In the genomic region with DNA sequence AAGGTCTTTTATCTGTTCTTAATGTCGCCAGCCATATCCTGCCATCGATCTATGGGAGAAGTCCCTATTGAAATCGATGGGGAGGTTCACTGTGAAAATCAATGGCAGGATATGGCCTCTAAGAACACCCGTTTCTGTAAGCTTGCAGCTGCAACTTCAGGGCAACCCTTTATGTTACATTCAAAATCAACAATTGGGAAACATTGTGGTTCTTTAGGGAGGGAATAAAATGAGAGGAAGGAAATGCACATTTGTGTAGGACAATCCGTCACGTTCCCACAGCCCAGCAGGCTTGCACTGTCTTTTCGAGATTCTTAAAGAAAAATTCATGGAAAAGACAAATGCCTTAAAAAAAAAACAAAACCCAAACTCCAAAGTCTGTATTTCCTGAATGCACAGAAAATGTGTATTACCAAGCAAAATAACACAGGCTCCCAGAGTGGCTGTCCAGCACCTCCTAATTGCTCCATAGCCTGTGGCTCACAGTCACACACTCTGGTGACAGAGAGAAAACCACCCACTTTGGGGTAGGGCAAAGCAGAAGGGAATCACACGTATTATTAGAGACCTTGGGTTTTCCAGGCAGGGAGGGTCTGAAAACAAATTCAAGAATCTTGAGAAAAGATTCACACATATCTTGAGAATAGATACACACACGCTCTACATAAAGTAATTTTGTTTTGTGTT, we compare ENCODE assay signal across 21 mouse cellular contexts.
A peak's percentile ranks its signal among the peaks of the same experiment; 100 is the strongest.
DNase-seq lines count a peak whose midpoint lies in the region; ATAC-seq lines count a peak whose summit lies in the region.
"Had no signal": no experiment of that assay in that cellular context is flagged by ENCODE, and none has a peak within 500 bp of the region (broad histone marks: within the 10 kb centered on the region; RNA-seq: fewer than 3 reads in every experiment).

No protein-coding gene starts in this region.

- no peak overlapping the region for H3K4me2 ChIP-seq in kidney, embryonic 16.5 days (replicated peaks; ENCODE audit: low read depth, low read length)
- H3K4me2 ChIP-seq in neural tube, embryonic 15.5 days = no peak overlapping the region
- H3K4me2 ChIP-seq: embryonic facial prominence, embryonic 12.5 days; forebrain, embryonic 15.5 days; hindbrain, embryonic 12.5 days had no signal

- no peak for DNase-seq in kidney, adult 18-20 months
- peak; percentile 5 for DNase-seq in neural tube, embryonic 10.5 days (ENCODE audit: extremely low spot score, low spot score)
- DNase-seq in yolk sac, embryonic 10.5 days (ENCODE audit: low spot score) = peak; percentile 6
- no peak for DNase-seq in adipocyte (ENCODE audit: low spot score)
- DNase-seq: adrenal gland, adult 2 months; adrenal gland, postnatal 25 days; cerebellum, adult 2 months; cerebellum, postnatal 14 days; gastrocnemius, postnatal 36 days; heart, postnatal 10 days; heart, postnatal 4 days had no signal

- H3K4me1 ChIP-seq in kidney, embryonic 16.5 days (ENCODE audit: insufficient read depth, low read length) = no peaks in the 10 kb centered on the region
- no peaks in the 10 kb centered on the region for H3K4me1 ChIP-seq in neural tube, embryonic 15.5 days
- H3K4me1 ChIP-seq: embryonic facial prominence, embryonic 12.5 days; forebrain, embryonic 15.5 days; heart, embryonic 10.5 days; hindbrain, embryonic 12.5 days had no signal

- no peak overlapping the region for H3K4me3 ChIP-seq in kidney, embryonic 16.5 days (ENCODE audit: low read length)
- H3K4me3 ChIP-seq in neural tube, embryonic 15.5 days (replicated peaks) = no peak overlapping the region
- H3K4me3 ChIP-seq: embryonic facial prominence, embryonic 12.5 days; forebrain, embryonic 15.5 days; heart, embryonic 10.5 days; hindbrain, embryonic 12.5 days had no signal

- H3K36me3 ChIP-seq in kidney, embryonic 16.5 days (ENCODE audit: insufficient read depth, low read length) = no peaks in the 10 kb centered on the region
- H3K36me3 ChIP-seq in neural tube, embryonic 15.5 days = no peaks in the 10 kb centered on the region
- H3K36me3 ChIP-seq: embryonic facial prominence, embryonic 12.5 days; forebrain, embryonic 15.5 days; heart, embryonic 10.5 days; hindbrain, embryonic 12.5 days had no signal

- 71% methylated on average over 9 of the region's 9 CpGs for WGBS in kidney, embryonic 16.5 days
- WGBS in neural tube, embryonic 15.5 days = 70% methylated on average over 9 of the region's 9 CpGs

- H3K9ac ChIP-seq in kidney, embryonic 16.5 days (replicated peaks; ENCODE audit: low read length) = no peak overlapping the region
- H3K9ac ChIP-seq in neural tube, embryonic 15.5 days (replicated peaks) = no peak overlapping the region
- H3K9ac ChIP-seq: embryonic facial prominence, embryonic 12.5 days; forebrain, embryonic 15.5 days; hindbrain, embryonic 12.5 days had no signal

- ATAC-seq in kidney, embryonic 16.5 days (ENCODE audit: low FRiP score, low TSS enrichment) = no peak
- no peak for ATAC-seq in neural tube, embryonic 15.5 days (ENCODE audit: low FRiP score)
- 0 out of 2 replicates have a peak, but pooled peaks have one; percentile 39 for ATAC-seq in common myeloid progenitor, adult 5-6 weeks (replicated peaks; ENCODE audit: low read depth, poor library complexity, severe bottlenecking)
- ATAC-seq: activated CD4-positive, CD25-positive, alpha-beta regulatory T cell, adult 4 months; forebrain, embryonic 15.5 days; Patski had no signal

- H3K27ac ChIP-seq in kidney, embryonic 16.5 days (ENCODE audit: low read length) = peak overlapping the region; percentile 50; the same call in 1 of the 2 replicates
- no peak overlapping the region for H3K27ac ChIP-seq in neural tube, embryonic 15.5 days (replicated peaks)
- H3K27ac ChIP-seq: embryonic facial prominence, embryonic 12.5 days; forebrain, embryonic 15.5 days; heart, embryonic 10.5 days; hindbrain, embryonic 12.5 days had no signal

- no peaks in the 10 kb centered on the region; the same call in 1 of the 2 replicates for H3K9me3 ChIP-seq in kidney, embryonic 16.5 days (ENCODE audit: low read length)
- H3K9me3 ChIP-seq in neural tube, embryonic 15.5 days (replicated peaks) = no peaks in the 10 kb centered on the region
- H3K9me3 ChIP-seq: embryonic facial prominence, embryonic 12.5 days; forebrain, embryonic 15.5 days; heart, embryonic 10.5 days; hindbrain, embryonic 12.5 days had no signal

- no peaks in the 10 kb centered on the region for H3K27me3 ChIP-seq in kidney, embryonic 16.5 days (ENCODE audit: insufficient read depth, low read length)
- no peaks in the 10 kb centered on the region for H3K27me3 ChIP-seq in neural tube, embryonic 15.5 days (replicated peaks)
- H3K27me3 ChIP-seq: CH12.LX; embryonic facial prominence, embryonic 12.5 days; forebrain, embryonic 15.5 days; hindbrain, embryonic 12.5 days; Patski had no signal

Comparison
In these comparisons a context has a peak if more than half of its experiments do, and no peak if none do; other contexts are left out.
1. DNase-seq: peak in neural tube, embryonic 10.5 days (single experiment) and yolk sac, embryonic 10.5 days (single experiment); none in kidney, adult 18-20 months (single experiment) and adipocyte (single experiment).